Mouse (Mus musculus): ENCODE results near the gene Tmem130.

Tmem130 gene

GRCm38 (mm10) chr5:144729216-144729615 lies 32.4 kb downstream of the Tmem130 start:
- no peak for DNase-seq

- no peak for DNase-seq
These were observed 33.4 kb downstream of the Tmem130 start for GRCm38 (mm10) chr5:144728237-144728636.

DNA sequence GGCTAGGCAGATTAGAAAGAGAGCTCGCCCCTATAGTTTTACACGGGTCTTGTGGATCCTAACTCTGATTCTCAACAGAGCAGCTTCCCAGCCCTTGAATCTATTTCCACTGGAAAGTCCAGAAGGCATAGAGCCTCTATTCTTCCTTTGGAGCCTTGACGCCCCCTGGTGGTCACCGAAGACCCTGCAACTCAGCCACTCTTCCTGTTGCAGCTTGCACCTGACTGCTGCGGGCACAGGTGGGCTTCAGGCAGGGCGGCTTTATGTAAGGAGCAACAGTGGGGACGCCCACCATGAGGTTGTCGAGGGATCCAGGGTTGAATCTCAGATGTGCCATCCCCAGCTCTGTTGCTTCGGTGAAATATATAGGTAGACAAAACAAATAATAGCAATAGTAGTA lies 34.5 kb downstream of the Tmem130 start:
- DNase-seq: no peak

DNA sequence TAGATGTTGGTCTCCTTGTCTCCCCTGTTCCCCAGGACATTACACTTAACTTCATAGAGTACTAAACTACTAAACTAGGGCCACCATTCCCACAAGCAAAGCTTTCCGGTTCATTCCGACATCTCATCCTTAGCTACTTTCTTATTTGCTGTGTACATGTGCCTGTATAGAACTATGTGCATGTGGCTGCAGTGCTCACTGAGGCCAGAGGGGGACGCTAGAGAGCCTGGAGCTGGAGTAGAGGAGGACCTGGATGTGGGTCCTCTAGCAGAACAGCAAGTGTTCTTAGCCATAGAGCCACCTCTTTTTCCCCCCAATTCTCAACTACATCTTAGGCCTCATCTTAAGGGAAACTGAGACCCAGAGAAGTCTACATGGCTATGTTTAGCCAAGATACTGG lies 36.1 kb downstream of the Tmem130 start:
- no peak for DNase-seq

GRCm38 (mm10) chr5:144724926-144725325 lies 36.7 kb downstream of the Tmem130 start:
- DNase-seq: no peak

DNA sequence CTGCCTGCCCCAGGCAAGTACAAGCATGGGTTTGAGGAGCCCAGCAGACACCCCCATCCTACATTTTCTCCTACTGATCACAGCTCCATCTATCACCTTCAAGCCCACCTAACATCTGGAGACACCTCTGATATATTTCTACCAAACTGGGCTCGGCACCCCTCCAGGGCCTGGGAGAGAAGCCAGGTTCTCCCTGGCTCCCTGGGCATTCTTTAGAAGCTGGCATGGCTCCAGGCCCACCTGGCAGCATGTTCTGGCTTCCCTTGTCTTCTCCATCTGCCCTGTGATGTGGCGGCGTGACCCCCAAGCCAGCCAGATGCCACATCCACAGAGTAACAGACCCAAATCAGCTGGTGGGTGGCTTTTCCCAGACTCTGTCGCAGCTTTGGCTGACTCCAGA lies 41.3 kb downstream of the Tmem130 start:
- no peak for DNase-seq

GRCm38 (mm10) chr5:144719781-144720180 lies 41.8 kb downstream of the Tmem130 start:
- no peak for DNase-seq

DNA sequence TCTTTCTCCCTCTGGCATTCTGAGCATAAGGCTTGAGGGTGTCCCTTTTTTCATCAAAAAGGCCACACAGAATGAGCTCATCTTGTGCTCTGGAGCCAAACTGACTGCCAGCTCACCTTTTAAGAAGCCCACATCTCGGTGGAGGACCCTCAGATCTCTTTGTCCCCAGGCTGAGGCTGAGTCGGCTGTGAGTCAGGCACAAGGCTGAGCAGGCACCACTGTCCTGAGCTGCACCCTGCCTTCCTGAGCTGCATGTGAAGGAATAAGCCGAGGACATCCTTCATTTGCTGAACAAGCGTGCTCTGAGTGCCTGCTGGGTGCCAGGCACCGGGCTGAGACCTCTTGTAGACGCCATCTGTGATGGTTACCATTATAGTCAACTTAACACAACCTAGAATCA lies 44.4 kb downstream of the Tmem130 start:
- DNase-seq: no peak

DNA sequence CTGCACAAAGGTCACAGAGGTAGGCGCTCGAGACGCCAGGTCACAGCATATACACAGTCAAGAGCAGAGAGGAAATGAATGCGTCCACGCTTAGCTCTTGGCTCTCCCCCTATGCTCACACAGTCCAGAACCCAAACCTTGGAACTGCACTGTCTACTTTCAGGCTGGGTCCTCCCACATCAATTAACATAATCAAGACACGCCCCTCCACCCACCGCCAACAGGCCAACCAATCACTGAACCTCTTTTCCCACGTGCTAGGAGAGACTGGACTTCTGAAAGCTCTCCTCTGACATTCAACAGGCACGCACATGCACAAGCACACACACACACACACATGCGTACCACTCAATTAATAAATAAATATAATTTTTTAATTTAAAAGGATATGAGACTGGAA lies 48.2 kb downstream of the Tmem130 start:
- DNase-seq: no peak

DNA sequence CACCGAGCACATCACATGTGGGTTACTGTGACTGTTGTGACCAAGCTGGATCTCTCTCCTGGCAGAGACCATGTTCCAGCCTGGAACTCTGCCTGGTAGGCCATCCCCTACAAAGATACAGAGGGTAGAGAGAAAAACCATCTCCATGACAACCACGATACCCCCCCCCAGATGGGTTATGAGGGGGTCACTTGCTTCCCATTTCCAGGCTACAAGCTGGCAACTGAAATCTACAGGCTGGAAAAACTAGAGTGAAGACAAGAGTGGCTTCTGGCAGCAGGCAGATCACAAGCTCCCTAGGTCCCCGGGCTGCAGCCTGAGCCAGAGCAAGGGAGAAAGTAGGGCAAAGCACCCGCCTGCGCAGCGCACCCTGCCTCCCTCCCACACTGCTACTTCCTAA lies 54.0 kb downstream of the Tmem130 start:
- no peak for DNase-seq

DNA sequence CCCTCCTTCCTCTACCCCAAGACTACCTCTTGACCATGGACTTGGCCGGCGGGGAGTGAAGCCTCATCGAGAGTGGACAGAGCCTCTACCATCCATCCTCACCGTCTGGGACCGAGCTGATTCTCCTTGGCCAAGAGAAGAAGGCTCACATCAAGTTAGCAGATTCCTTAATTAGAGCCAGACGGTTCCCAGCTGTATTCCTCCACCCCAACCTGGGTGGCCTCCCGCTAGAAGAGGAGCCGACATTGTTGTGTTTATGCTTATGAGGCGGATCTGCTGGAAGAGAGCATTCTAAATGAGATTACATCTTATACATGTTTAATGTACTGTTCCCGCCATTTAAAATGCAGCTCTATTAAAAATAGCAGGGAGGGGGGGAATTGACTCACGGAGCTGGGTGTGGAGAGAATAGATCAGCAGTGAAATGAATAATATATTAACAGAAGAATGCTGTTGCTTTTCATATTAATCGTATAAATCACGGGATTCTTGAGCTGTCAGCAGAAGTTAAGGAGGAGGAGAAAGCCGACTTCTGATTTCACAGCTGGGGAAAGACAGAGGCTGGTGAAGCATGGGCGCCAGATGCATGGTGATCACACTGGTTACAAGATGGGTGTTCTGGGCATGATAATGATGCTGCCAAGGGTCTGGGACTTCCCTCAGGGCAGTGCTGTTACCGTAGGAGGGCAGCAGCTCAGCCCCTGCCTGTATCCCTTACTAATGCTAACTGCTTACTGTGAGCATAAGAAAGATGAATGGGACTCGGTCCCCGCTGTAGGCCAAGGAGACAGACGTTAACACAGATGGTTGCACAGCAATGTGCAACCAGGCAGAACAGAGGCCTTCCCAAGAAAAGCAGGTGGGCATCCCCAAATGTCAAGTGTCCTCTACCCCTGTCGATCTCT lies 57.9 kb downstream of the Tmem130 start:
- DNase-seq: no peak

GRCm38 (mm10) chr5:144695289-144696060 lies 66.1 kb downstream of the Tmem130 start:
- DNase-seq: peak; percentile 80

DNA sequence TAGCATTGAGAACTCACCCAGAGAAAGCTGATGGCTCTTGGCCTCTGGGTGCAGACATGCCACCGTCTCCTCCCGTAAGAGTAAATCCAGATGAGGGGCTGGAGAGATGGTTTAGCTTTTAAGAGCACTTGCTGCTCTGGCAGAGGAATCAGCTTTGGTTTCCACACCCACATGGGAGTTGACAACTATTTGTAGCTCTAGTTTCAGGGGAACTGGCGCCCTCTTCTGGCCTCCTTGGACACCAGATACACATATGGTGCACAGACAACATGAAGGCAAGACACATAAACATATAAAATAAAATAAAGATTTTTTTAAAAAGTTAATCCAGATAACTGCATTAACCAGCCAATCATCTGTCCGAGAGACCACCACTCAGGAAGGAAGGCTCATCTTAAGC lies 67.5 kb downstream of the Tmem130 start:
- DNase-seq: peak; percentile 74

GRCm38 (mm10) chr5:144691421-144691820 lies 70.2 kb downstream of the Tmem130 start:
- DNase-seq: peak; percentile 55

- DNase-seq: peak; percentile 55
These were observed 73.2 kb downstream of the Tmem130 start for GRCm38 (mm10) chr5:144688371-144688770.

All from heart, adult 11 months (tissue).